Mouse (Mus musculus) cerebellum, adult 2 months (tissue): Measurements from ENCODE around the gene Wdr38. TPM values are rescaled to one million over a fixed set of nuclear protein-coding genes. Genes with fewer than 3 reads are reported as not detected.

Source experiments
- DNase-seq, 2 experiments: peaks; one replicate each; pipeline ENCODE4 v3.0.0; 2021
- H3K27ac ChIP-seq: fragments of 200-500 bp; 2 replicates; pipeline ENCODE4 v1.5.1; 2012; ENCODE audit warnings: low read length, control low read depth, inconsistent platforms; ENCODE audit not compliant: insufficient read depth
- H3K27me3 ChIP-seq: fragments of 200-500 bp; 2 replicates; pipeline ENCODE4 v1.6.1; 2012; ENCODE audit warnings: inconsistent platforms, mild to moderate bottlenecking, low read length, moderate library complexity; ENCODE audit not compliant: control insufficient read depth, insufficient read depth
- H3K4me1 ChIP-seq: fragments of 200-500 bp; 2 replicates; pipeline ENCODE4 v1.6.1; 2011; ENCODE audit warnings: low read length; ENCODE audit not compliant: control insufficient read depth, insufficient read depth
- H3K4me3 ChIP-seq: fragments of 200-500 bp; replicated peaks from 2 replicates; pipeline ENCODE3; 2011; ENCODE audit warnings: mild to moderate bottlenecking, low read depth, low read length, control low read depth; ENCODE audit not compliant: insufficient read depth
- CTCF ChIP-seq: fragments of 200-500 bp; IDR thresholded peaks from 2 replicates; pipeline ENCODE4 v1.5.1; 2011; ENCODE audit warnings: low read depth, mild to moderate bottlenecking, control low read depth, low read length, moderate library complexity, borderline replicate concordance; ENCODE audit not compliant: insufficient read depth
- POLR2A ChIP-seq: fragments of 200-500 bp; IDR thresholded peaks from 2 replicates; pipeline ENCODE4 v1.6.1; 2011; ENCODE audit warnings: low read length, control low read depth, borderline replicate concordance; ENCODE audit not compliant: insufficient read depth
- WGBS: fragments of 180-500 bp; shearing (Covaris S2); methylation state at CpG from one replicate; pipeline ENCODE4 v1.1.7; 2018; 5-methylcytosine and 5-hydroxymethylcytosine counted together
- polyA plus RNA-seq: library from polyadenylated mRNA; depleted of rRNA; stranded (reverse); fragments of >200 nt; gene quantifications from 2 replicates; pipeline ENCODE4 v1.2.3, GENCODE M21; 2012

Gene Wdr38
- polyA plus RNA-seq, 1 experiment: 1.00 TPM

DNA sequence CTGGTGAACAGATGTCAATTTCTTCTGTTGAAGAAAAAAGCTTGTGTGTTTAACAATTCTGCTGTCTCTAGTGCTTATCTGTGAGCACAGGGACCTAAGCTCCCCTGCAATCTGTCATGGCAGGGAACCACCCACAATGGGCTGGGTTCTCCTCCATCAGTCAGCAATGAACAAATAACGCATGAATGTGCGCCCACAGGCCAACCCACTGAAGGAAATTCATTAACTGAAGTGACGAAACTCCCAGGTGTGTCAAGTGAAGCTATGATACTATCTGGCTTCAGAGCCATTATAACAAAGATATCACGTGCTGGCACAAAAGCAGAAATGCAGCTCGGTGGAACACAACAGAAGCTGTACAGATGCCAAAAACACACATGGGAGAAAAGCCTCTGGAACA, 27.2 kb upstream of the Wdr38 start:
- DNase-seq: no peak

DNA sequence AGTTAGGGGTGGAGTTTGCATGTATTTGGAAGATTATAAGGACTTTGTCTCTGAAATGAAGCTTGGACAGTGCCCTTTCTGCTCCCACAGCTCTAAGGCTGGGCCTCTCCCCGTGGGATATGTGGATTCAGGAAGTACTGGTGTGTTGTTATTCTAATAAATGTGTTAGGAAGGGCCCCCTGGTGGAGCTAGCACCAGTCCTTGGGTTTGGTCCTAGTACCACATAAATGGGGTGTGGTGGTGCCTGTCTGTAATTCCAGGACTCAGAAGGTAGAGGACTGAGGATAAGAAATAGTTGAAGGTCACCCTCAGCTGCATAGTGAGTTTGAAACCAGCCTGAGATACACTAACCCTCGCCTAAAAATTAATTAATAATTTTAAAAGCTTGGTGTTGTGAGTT, 24.1 kb upstream of the Wdr38 start:
- WGBS: 37% methylated on average over 2 of the region's 2 CpGs

More for the DNA sequence above, 27.2 kb upstream of the Wdr38 start:
- 58% methylated on average over 5 of the region's 5 CpGs for WGBS
- H3K4me3 ChIP-seq: no peak overlapping the region
- H3K27ac ChIP-seq: no peak overlapping the region
- H3K4me1 ChIP-seq: no peaks in the 10 kb centered on the region
- no peak for TF ChIP-seq POLR2A
- TF ChIP-seq CTCF: no peak
- no peaks in the 10 kb centered on the region for H3K27me3 ChIP-seq

DNA sequence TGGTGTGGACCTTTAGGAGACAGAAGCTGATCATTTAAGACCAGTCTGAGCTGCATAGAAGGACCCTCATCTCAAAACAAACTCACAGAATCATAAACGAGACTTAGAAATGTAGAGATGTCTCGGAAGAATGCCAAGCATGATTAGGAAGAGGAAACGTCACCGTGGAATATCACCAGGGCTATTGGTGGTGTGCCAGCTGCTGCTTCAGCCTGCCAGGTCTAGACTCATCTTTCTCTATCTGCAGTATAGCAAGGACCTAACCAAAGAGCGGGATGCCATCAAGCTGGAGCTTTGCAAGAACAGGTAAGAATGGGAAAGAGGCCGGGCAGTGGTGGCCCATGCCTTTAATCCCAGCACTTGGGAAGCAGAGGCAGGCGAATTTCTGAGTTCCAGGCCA, 23.6 kb upstream of the Wdr38 start:
- H3K27me3 ChIP-seq: no peaks in the 10 kb centered on the region
- WGBS: 35% methylated on average over 7 of the region's 7 CpGs

More for the DNA sequence above, 24.1 kb upstream of the Wdr38 start:
- Histone ChIP-seq H3K4me1 (no peaks in the 10 kb centered on the region), H3K27me3 (no peaks in the 10 kb centered on the region), H3K27ac (no peak overlapping the region), H3K4me3 (no peak overlapping the region)
- TF ChIP-seq CTCF (no peak), POLR2A (no peak)
- DNase-seq: no peak

DNA sequence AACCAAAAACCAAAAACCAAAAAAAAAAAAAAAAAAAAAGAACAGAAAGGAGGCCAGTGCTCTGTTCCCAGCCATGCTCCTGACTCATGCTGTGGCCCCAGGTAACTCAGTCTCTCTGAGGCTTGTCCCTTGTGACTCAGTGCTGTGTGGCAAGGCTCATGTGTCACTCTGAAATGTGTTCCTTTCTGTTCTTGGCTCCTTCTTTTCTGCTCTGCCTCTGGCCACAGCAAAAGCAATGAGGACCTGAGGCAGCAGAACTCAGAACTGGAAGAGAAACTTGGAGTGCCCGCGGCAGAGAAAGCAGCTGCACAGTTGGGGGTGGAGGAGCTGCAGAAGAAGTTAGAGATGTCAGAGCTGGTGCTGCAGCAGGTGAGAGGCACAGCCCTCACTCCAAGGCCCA, 23.1 kb upstream of the Wdr38 start:
- WGBS: 13% methylated on average over 2 of the region's 2 CpGs
- TF ChIP-seq POLR2A: no peak
- TF ChIP-seq CTCF: no peak
- H3K4me1 ChIP-seq: no peaks in the 10 kb centered on the region
- no peak for DNase-seq
- no peak overlapping the region for H3K27ac ChIP-seq
- H3K4me3 ChIP-seq: no peak overlapping the region
- no peaks in the 10 kb centered on the region for H3K27me3 ChIP-seq

More for the DNA sequence above, 23.6 kb upstream of the Wdr38 start:
- Histone ChIP-seq H3K4me3 (no peak overlapping the region), H3K27ac (no peak overlapping the region), H3K4me1 (no peaks in the 10 kb centered on the region)
- TF ChIP-seq CTCF (no peak), POLR2A (no peak)
- no peak for DNase-seq

DNA sequence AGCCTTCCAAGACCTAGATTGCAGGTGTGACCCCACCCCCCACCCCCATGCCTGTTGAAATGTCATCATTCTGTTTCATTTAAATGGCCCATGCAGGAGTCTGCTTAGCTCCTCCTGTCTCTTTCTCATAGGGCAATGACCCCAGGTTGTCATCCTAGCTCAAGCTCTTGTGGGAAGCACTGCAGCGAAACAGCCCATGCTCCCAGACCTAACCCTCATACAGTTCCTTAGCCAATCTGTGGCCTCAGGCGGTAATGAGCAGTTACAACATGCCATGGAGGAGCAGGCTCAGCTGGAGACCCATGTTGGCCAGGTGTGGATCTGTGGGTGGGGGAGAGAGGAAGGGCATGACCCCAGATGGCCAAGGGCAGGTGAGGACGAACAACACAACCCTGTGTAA, 22.1 kb upstream of the Wdr38 start:
- Histone ChIP-seq H3K4me1 (no peaks in the 10 kb centered on the region), H3K27me3 (no peaks in the 10 kb centered on the region), H3K27ac (no peak overlapping the region), H3K4me3 (no peak overlapping the region)
- no peak for TF ChIP-seq CTCF
- no peak for TF ChIP-seq POLR2A
- DNase-seq: no peak
- WGBS: 87% methylated on average over 3 of the region's 3 CpGs

DNA sequence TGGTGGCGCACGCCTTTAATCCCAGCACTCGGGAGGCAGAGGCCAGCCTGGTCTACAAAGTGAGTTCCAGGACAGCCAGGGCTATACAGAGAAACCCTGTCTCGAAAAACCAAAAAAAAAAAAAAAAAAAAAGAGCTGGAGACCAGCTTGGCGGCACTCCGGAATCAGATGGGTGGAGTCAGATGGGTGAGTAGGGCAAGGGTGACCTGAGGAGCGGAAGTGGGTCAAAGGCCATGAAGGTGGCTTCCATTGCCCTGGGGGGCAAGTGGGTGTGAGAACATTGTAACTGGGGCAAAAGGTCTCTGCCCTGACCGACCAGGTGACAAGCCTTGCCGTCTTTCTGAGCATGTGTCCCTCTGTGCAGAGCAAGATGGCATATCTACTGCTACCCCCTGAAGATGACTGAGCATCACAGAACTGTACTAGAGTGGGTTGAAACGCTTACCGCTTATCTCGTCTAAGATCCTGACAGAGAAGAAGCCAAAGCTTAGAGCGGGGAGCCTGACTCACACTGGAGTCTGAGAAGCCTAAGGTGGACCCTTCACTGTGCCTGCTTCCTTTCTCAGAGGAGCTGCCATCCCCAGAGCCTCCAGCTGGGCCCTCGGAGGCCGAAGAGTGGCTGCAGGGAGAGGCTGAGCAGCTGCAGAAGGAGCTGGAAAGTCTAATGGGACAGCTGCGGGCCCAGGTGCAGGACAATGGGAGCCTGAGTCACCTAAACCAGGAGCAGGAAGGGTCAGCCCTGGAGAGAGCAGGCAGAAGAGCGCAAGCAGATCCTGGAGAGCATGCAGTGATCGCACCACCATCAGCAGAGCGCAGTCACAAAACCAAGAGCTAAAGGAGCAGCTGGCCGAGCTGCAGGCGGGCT, 21.1 kb upstream of the Wdr38 start:
- no peak for DNase-seq
- Histone ChIP-seq H3K4me1 (no peaks in the 10 kb centered on the region), H3K27me3 (no peaks in the 10 kb centered on the region), H3K4me3 (no peak overlapping the region), H3K27ac (no peak overlapping the region)
- 81% methylated on average over 21 of the region's 21 CpGs for WGBS
- TF ChIP-seq CTCF: no peak
- TF ChIP-seq POLR2A: no peak

DNA sequence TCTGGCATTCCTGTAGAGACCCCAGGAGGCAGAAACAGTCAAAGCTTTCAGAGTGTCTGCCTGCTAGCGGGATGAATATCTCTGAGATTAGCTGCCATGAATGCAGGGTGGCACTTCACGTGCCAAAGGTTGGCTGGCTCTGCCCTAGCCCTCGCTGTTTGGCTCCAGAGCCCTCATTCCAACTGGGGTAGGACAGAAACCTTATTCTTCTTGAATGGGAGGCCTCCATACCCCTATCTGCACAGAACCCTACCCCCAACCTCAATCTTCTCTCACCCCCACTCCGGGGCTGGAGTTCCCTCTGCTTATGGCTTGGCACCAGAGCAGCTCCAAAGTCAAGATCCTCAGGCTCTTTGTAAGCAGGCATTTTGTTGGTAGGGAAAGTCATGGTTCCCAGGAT, 19.4 kb upstream of the Wdr38 start:
- 16% methylated on average over 4 of the region's 4 CpGs for WGBS
- DNase-seq: no peak
- H3K4me3 ChIP-seq: no peak overlapping the region

DNA sequence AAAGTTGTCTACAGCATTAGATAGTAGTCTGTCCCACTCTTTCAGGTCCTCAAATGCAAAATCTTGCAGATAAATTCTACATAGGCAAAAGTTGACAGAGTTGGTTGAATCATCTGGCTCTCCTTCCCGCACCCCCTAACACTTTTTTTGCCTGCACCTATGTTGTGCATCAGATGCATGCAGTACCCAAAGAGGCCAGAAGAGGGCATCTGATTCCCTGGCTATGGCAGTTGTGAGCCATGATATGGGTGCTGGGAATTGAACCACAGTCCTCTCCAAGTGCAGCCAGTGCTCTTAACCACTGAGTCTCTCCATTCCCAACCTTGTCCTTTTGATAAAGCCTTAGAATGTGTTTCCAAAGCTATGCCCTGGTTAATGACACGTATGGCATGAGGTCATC, 13.8 kb upstream of the Wdr38 start:
- Histone ChIP-seq H3K27me3 (no peaks in the 10 kb centered on the region; the same call in 1 of the 2 replicates), H3K27ac (no peak overlapping the region), H3K4me1 (peaks cover 3% of the 10 kb centered on the region; the same call in 1 of the 2 replicates), H3K4me3 (no peak overlapping the region)
- no peak for DNase-seq
- TF ChIP-seq CTCF (no peak), POLR2A (no peak)
- 94% methylated on average over 2 of the region's 2 CpGs for WGBS

More for the DNA sequence above, 19.4 kb upstream of the Wdr38 start:
- Histone ChIP-seq H3K4me1 (no peaks in the 10 kb centered on the region), H3K27ac (no peak overlapping the region), H3K27me3 (no peaks in the 10 kb centered on the region)
- TF ChIP-seq POLR2A (no peak), CTCF (no peak)
